Mouse (Mus musculus): ENCODE measurements around the gene Myrf.

DNA sequence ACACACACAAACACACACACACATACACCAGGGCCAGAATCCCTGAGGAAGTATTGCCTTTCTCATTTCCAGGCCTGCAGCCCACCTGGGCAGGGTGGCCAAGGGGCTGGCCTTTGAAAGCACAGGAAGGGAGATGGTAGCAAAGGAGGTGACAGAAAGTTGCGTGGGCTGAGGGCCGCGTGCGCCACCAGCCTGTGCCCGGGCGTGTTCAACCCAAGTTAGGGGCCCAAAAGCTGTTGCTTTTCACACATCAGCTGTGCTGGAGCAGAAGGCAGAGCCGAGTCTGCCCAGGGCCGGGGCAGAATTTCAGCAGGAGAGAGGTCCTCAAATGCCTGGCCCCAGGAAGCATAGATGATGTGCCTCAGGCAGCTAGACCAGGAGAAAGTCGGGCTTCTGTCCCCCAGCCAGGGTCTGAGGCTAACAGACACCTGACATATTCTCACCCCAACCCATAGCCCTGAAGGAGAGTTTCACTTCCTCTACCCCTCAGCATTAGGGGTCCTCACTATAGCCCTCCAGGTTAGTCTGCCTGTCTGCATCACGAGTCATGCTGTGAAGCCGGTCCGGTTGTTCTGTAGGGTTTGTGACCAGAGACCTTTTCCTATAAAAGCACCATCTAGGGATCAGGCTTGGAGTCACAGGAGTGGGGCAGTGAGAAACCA is 36.1 kb upstream of the Myrf start:
- TF ChIP-seq CTCF (IDR thresholded peaks at IDR 0.05; ENCODE audit: low read depth, low read length): no peak
- TF ChIP-seq POLR2A (IDR thresholded peaks at IDR 0.05; ENCODE audit: extremely low read depth, insufficient read depth, low read length): no peak

Data from liver, adult 2 months (tissue).